7 mouse cellular contexts compared by ENCODE assay signal in genomic region chr14:20113964-20114363, GRCm38 (mm10). TPM values are rescaled to one million over a fixed set of nuclear protein-coding genes. Genes with fewer than 3 reads are reported as not detected.
DNase-seq lines count a peak whose midpoint lies in the region; ATAC-seq lines count a peak whose summit lies in the region.

No protein-coding gene starts in this region.

- intact Hi-C loops in gastrocnemius, postnatal 14 days (cut with DNase I; ENCODE audit: low total_unique reads) = loop anchor here (1.0 kb wide), 1 partner anchor 144 kb away; no protein-coding TSS in a partner anchor

- H3K9me3 ChIP-seq in limb, embryonic 11.5 days (ENCODE audit: control insufficient read depth, low read length) = no peaks in the 10 kb centered on the region
- no peaks in the 10 kb centered on the region for H3K9me3 ChIP-seq in midbrain, embryonic 14.5 days (ENCODE audit: control insufficient read depth, low read length)

- no peak overlapping the region for H3K9ac ChIP-seq in limb, embryonic 11.5 days (ENCODE audit: low read length)
- no peak overlapping the region for H3K9ac ChIP-seq in midbrain, embryonic 14.5 days (replicated peaks; ENCODE audit: low read length)

- no peak overlapping the region for H3K4me2 ChIP-seq in limb, embryonic 11.5 days (ENCODE audit: low read depth, severe bottlenecking)
- no peak overlapping the region for H3K4me2 ChIP-seq in midbrain, embryonic 14.5 days (ENCODE audit: low read length)

- H3K27ac ChIP-seq in limb, embryonic 11.5 days (replicated peaks; ENCODE audit: low read depth, low read length) = no peak overlapping the region
- H3K27ac ChIP-seq in midbrain, embryonic 14.5 days (replicated peaks; ENCODE audit: low read depth, low read length) = no peak overlapping the region

- 5% methylated on average over 6 of the region's 6 CpGs for WGBS in limb, embryonic 11.5 days
- 7% methylated on average over 6 of the region's 6 CpGs for WGBS in midbrain, embryonic 14.5 days

- H3K27me3 ChIP-seq in limb, embryonic 11.5 days (ENCODE audit: control insufficient read depth, insufficient read depth, low read length) = no peaks in the 10 kb centered on the region
- no peaks in the 10 kb centered on the region for H3K27me3 ChIP-seq in midbrain, embryonic 14.5 days (ENCODE audit: control insufficient read depth, insufficient read depth, low read length)

- H3K4me1 ChIP-seq in limb, embryonic 11.5 days (ENCODE audit: control insufficient read depth, insufficient read depth, low read length) = 0 out of 2 replicates have a peak, but pooled peaks cover 2% of the 10 kb centered on the region
- no peaks in the 10 kb centered on the region for H3K4me1 ChIP-seq in midbrain, embryonic 14.5 days (ENCODE audit: control insufficient read depth, insufficient read depth, low read length)

- ATAC-seq in limb, embryonic 11.5 days (ENCODE audit: insufficient number of reproducible peaks, low FRiP score, low TSS enrichment, low read depth) = peak; percentile 79; the same call in 1 of the 2 replicates
- ATAC-seq in midbrain, embryonic 14.5 days (ENCODE audit: low FRiP score, low TSS enrichment) = peak; percentile 53; the same call in 1 of the 2 replicates

- no peaks in the 10 kb centered on the region for H3K36me3 ChIP-seq in limb, embryonic 11.5 days (ENCODE audit: control insufficient read depth, insufficient read depth, low read length)
- no peaks in the 10 kb centered on the region for H3K36me3 ChIP-seq in midbrain, embryonic 14.5 days (ENCODE audit: control insufficient read depth, insufficient read depth, low read length)

- H3K4me3 ChIP-seq in limb, embryonic 11.5 days (ENCODE audit: low read depth, low read length) = no peak overlapping the region
- H3K4me3 ChIP-seq in midbrain, embryonic 14.5 days (replicated peaks; ENCODE audit: low read depth, low read length) = no peak overlapping the region

- peak; percentile 88 for DNase-seq in adrenal gland, adult 2 months
- peak; percentile 94 for DNase-seq in embryo, embryonic 10 days (ENCODE audit: low spot score)
- DNase-seq in gastrocnemius, postnatal 14 days = peak; percentile 86
- DNase-seq in kidney, adult 18-20 months = peak; percentile 92
- DNase-seq in limb, embryonic 11.5 days (ENCODE audit: low spot score) = peak; percentile 92
- DNase-seq in midbrain, embryonic 14.5 days = peak; percentile 92
- peak; percentile 69 to 87 for DNase-seq in spleen, adult 18-20 months

RNA-seq across cellular contexts. Expression of gene Saysd1, which starts 24.4 kb away (rescaled TPM):
- total RNA-seq in adrenal gland, adult 2 months (2021) = 1 to 10 TPM; 6.2 to 7.0 TPM
- polyA plus RNA-seq in adrenal gland, adult 2 months (2012; rRNA removed) = 8.5 and 9.8 TPM in 2 replicates
- total RNA-seq in gastrocnemius, postnatal 14 days (2021) = 1 to 10 TPM; 1.7 to 1.8 TPM
- 11.4 and 15.3 TPM in 2 replicates for polyA plus RNA-seq in limb, embryonic 11.5 days (2014; fragmentation: Nextera tagmentation; extraction: Ambion mirVana)
- 13.7 and 15.1 TPM in 2 replicates for polyA plus RNA-seq in midbrain, embryonic 14.5 days (2014; fragmentation: Nextera tagmentation; extraction: Ambion mirVana)
